Mouse (Mus musculus) kidney, adult 9 months (tissue): ENCODE measurements at regions not wholly inside any gene's neighbourhood (a gene's known extent, or its start where the extent isn't known, plus 50 kb on each side); places are given as distances from the start of the nearest gene placed in this dataset.

Source experiments
- DNase-seq: peaks from one replicate; pipeline ENCODE4 v3.0.0; 2022

DNA sequence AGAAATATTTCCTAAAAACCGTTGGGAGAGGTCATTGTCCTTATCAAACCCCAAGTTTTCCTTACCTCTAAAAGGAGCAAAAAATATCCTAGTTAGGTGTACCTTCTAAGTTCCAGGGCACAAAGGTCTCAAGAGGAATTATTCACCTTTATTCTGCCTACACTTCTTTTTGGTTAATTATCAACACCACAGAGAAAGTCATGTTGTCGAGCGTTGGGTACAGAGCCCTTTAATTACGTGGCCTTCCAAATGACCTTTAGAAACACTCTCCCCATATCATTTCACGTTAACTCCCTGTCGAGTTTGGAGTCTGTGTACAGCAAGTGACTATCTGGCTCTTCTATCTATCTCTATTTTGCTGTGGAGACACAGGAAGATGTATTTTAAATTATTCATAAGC is 90.7 kb upstream of the Gm765 start:
- peak; percentile 34 for DNase-seq

- DNase-seq: no peak
Observed at GRCm38 (mm10) chr6:98429120-98429519, 86.6 kb upstream of the Gm765 start.

DNA sequence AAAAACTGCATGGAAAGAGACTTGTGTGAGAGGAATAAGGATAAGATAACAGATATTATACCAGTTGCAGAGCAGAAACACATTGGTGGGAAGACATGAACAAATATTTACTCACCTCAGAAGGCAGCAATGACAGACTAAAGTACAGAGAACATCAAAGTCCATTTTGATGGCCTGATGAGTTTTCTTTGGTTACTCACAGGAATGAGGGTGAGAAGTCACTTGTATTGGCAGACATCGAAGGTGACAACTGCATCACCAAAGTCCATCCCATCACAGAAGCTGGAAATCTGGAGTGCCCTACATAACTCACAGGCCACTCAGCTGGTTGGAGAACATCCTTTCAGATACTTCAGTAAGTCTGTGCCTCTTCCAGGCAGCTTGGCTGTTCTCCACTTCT is 60.1 kb upstream of the Gm765 start:
- no peak for DNase-seq

DNA sequence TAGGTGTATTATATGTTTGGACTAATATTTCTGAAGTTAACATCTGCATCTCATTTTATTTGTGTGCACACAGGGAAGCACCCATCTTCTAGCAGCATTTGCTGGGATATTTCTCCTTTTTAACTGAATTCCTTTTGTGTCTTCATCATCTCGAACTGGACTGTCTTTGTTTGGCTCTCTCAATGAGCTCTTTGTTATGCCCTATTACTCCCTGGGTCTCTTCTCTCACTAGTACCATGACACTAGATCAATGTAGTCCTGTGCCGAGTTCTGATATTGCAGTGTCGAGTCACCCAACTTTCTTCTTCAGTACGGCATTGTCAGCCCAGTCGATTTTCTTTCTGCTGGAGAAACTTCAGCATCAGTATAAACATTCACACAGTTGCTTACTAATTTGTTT is 52.0 kb upstream of the Gm765 start:
- DNase-seq: no peak
